Mouse (Mus musculus) c-Kit-positive CD71-positive TER-119-negative erythroid progenitor cells, embryonic 14.5 days (primary cell): ENCODE data around the gene Pou2f1.

Experiments
- DNase-seq: peaks from one replicate; pipeline ENCODE4 v3.0.0-alpha.2; 2013; ENCODE audit warnings: low read depth

The Pou2f1 gene

DNA sequence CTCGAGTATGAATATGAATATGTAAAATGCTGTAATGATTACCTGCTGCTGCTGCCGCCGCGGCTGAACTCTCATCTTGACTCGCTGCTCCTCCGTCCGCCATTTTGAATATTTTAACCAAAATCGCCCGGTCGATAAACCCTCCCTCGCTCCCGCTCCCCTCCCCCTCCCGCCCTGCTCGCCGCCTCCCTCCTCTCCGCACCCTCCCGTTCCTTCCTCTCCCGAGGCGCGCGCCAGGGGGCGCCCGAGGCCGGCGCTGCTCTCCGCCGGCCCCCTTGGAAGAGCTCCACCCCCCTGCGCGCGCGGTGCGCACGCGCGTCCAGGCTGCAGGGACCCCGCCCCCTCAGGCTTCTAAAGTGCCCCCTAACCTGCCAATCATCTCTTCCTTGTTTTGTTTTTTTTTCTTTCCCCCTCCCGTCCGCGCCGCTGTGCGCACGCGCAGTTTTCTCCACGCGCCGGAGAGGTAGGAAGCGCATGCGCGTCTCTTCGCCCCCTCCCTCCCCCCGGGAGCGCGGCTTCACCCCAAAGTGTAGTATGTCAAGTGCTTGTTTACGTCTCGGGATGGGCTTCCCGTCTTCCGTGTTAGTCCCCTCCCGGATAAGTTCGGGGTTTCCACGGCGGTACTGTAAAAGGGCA lies at the start of gene Pou2f1:
Gene Pou2f1, minus strand, starts transcription at position 159 of the 636 bp plus-strand sequence.
- DNase-seq, result peak; percentile 97

- DNase-seq, result no peak
These were observed 46.8 kb upstream of the Pou2f1 start for GRCm38 (mm10) chr1:166049046-166049827.

DNA sequence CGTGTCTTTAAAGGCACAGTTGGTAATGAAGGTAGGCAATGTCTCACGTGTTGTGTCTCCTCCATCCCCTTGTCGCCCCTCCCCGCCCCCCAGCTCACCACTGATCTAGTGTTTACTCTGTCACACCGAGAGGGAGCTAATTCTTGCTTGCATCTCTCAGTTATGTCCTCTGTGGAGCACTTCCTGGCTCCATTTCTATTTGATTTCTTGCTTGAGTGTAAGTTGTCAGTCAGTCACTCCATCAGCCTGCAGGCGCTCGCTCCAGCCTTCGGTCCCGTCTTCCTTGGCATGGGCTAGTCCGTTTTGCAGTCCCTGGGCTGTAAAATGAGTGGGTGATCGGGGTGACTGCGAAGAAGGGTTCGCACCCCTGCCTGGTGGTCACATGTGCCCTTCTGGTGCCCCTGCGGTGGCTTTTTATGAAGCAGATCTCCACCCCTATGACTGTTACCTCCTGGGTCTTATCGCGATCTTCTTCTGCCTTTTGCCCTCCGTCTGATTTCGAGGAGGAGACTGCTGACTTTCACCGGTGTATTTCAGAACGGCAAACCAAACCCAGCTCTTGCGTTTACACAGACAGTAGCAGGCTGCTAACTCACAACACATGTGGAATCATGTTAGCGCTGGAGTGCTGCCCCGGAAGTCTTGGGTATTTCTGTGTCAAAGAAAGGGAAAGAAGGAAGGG lies 45.9 kb upstream of the Pou2f1 start:
- DNase-seq, result no peak

- no peak for DNase-seq
These were observed 45.2 kb upstream of the Pou2f1 start for GRCm38 (mm10) chr1:166047505-166048170.

DNA sequence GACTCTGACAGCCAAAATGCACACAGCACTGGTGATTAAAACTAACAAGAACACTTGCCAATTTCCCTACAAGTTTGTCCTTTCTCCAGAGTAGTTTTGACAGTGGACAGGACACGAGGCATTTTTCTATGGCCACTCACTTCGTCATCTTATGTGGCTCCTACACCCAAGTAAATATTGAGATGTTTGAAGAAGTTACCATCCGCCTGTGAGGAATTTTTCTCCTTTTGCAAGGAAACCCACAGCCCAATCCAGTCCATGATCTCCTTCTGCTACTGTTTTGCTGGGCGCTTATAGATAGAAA lies 43.4 kb upstream of the Pou2f1 start:
- no peak for DNase-seq

- DNase-seq, result no peak
These were observed 42.8 kb upstream of the Pou2f1 start for GRCm38 (mm10) chr1:166045060-166045893.

GRCm38 (mm10) chr1:166043451-166044149 lies 41.1 kb upstream of the Pou2f1 start:
- no peak for DNase-seq

DNA sequence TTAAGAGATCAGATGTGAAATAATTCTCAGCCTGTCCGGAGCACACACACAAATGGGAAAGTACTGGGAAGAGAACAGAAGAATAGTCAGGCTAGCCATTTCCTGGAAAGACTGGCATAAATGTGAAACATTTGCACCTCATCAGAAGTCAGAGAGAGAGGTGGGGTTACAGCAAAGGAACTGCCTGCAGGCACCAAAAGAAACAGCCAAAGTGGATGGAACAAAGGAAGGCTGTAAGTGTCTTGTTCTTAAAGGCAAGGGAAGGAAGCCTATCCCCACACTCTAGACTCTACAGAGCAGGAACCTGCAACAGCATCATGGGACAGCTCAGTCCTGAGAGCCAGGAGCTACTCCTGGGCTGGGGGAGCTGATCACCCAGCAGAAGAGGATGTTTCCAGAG lies 39.0 kb upstream of the Pou2f1 start:
- DNase-seq, result no peak

GRCm38 (mm10) chr1:166038731-166039332 lies 36.4 kb upstream of the Pou2f1 start:
- DNase-seq, result no peak

DNA sequence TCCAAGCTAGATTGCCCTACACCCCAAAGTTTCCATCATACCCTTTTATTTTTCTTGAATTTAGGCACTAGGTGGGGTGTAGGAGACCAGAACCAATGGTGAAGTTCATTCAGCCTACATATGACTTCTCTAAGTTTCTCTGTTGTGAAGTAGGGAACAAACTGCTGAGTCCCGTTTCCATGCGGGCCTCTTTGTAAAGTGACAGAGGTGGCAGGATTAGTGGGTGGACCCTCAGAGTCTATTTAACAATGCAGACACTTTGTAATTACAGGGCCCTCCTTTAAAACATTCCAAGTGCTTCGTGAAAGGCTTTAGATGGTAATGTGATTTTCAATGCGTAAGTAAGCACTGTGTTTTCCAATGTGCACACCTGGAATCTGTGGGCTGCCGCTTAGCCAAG lies 32.6 kb upstream of the Pou2f1 start:
- DNase-seq, result no peak

- no peak for DNase-seq
These were observed 29.4 kb upstream of the Pou2f1 start for GRCm38 (mm10) chr1:166031673-166032547.

- DNase-seq, result no peak
These were observed 21.5 kb upstream of the Pou2f1 start for GRCm38 (mm10) chr1:166023981-166024380.

DNA sequence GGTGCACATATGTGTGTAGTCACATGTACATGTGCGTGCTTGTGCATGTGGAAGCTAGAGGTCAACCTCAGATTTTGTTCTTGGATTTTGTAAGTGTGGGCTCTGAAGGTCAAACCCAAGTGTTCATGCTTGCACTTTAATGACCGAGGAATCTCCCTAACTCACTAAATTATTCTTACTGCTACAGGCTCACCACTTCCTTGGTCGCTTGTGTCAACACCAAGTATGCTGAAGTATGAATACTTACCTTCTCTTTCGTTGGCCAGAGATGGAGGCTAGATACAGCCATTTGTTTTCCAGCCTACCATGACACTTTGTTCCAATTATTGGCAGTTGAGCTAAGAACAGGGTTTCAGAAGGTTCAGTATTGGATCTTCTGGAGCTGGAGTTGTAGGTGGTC lies 14.7 kb upstream of the Pou2f1 start:
- no peak for DNase-seq

- no peak for DNase-seq
These were observed 13.8 kb upstream of the Pou2f1 start for GRCm38 (mm10) chr1:166016306-166016705.

DNA sequence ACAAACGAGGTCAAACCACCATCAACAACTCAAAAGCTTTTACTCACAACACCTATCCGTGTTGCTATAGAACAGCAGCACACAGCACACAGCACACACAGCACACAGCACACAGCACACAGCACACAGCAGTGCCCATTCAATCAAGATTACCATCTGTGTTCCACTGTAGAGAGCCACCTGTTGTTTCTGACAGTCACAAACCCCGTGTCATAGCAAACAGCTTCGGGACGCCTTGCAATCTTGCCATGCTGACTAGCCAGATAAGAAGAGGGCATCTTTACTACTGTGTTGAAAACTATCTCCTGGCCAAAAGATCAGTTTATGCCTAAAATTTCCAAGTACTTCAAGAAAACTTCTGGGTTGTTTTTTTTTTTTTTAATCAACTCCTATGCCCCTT lies 12.1 kb upstream of the Pou2f1 start:
- peak; percentile 46 for DNase-seq

DNA sequence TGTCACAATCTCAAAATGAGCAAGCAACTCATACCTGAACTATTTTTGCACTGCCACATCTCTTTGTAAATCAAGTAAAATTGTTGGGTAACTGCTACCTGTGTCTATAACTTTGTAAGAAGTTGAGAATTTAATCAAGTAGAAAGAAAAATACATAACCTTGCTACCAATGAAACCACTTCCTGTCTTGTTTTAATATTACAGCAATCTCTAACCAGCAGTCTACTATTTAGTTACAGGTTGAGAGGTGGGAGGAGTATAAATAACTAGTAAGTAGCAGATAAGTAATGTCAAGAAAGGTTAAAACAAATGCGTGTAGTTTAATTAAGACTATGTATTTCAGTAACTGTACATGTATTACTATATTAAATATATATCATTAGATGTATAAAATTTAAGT lies 7.6 kb upstream of the Pou2f1 start:
- no peak for DNase-seq

GRCm38 (mm10) chr1:166008634-166009350 lies 6.3 kb upstream of the Pou2f1 start:
- DNase-seq, result no peak

DNA sequence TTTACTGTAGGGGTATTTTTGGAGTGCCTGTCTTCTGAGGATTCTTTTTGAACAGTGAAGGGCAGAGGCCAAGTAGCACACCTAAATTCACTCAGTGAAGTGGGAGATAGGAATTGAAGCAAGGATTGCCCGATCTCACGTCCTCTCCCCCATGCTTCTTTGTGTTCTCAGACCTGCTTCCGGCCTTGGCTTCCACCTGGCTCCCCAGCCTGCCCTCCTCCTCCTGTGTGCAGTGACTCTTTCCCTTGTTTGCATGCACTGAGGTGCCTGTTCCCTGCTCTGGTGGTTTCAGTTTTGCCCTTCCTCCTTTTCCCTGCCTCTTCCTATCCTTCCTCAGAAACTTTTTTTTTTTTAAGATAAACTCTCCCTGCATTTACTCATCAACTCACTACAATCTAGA lies 4.5 kb upstream of the Pou2f1 start:
- no peak for DNase-seq
